Mouse (Mus musculus): ENCODE data around the gene Anks1b.

Anks1b gene

GRCm38 (mm10) chr10:90759929-90760328, 886.6 kb downstream of the Anks1b start:
- no peak for DNase-seq

- no peak for DNase-seq
Observed at GRCm38 (mm10) chr10:90766261-90766660, 893.0 kb downstream of the Anks1b start.

DNA sequence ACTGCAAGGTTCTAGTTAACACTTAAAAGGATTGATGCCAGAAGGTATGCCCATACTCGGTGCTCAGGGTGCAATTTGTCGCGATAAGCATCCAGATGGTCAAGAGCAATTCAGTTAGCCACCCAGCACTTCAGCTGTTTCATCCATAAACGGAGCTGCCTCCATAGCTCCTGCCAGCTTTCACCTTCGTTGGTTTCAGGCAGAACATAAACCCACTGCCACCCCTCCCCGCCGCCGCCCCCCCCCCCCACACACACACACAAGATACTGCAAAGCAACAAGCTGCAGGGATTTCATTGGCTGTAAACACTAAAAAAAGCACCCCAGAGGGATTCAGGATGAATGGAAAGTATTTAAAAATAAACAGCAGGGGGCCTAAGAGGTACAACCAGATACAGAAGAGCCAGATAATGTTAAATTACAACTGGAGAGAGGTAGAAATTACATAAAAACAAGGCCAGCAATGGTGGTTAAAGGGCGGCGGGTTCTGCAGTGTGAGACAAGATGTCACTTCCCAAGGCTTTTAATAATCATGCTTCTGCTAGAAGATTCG, 897.2 kb downstream of the Anks1b start:
- no peak for DNase-seq

- no peak for DNase-seq
Observed at GRCm38 (mm10) chr10:90771046-90771445, 897.7 kb downstream of the Anks1b start.

GRCm38 (mm10) chr10:90771471-90772226, 898.3 kb downstream of the Anks1b start:
- DNase-seq = peak; percentile 61

- no peak for DNase-seq
Observed at GRCm38 (mm10) chr10:90779561-90780400, 906.5 kb downstream of the Anks1b start.

- DNase-seq = no peak
Observed at GRCm38 (mm10) chr10:90784981-90785650, 911.8 kb downstream of the Anks1b start.

GRCm38 (mm10) chr10:90785680-90786079, 912.4 kb downstream of the Anks1b start:
- DNase-seq = no peak

DNA sequence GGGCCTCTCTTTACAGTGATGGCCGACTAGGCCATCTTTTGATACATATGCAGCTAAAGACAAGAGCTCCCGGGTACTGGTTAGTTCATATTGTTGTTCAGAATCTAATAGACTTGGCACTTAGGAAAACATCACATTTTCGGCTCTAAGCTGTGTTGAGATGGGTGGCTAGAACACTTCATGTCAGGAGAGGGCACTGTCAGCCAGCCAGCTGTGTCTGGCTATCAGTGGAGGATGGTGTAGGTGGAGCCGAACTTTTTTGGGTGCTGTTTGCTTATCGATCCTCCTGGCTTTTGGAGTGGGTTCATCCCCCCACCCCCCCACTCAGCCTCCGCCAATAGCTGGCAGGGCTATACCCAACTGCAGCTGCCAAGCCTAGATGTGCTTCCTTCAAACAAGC, 929.8 kb downstream of the Anks1b start:
- DNase-seq = no peak

GRCm38 (mm10) chr10:90804602-90805095, 931.3 kb downstream of the Anks1b start:
- no peak for DNase-seq

DNA sequence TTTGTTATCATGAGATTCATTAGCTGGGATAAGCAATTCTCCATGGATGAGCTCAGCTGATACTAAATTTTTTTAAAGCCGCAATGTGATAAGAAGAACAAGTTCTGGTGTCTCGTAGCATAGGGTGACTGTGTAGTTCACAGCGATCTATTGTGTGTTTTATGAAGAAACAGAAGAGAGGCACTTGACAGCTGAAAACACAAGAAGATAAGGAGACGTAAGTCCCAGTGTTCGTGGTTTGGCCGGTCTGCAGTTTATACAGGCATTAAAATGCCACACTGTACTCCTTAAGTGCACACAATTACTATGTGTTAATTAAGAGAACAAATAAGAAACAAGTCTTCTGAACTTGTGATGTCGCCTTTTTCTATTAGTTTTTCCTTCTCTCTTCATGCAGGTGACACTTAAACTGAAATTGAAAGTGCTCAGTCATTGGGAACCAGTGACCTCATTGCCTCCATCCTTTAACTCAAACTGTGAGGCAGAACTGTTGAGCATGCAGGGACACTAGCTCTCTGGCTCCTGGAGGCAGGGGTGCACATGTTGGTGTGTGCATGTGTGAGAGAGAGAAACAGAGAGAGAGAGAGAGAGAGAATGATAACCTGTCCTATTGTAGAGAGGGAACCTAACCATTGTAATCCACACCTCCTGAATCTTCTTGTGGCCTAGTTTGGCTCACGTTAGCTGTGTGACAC, 935.5 kb downstream of the Anks1b start:
- no peak for DNase-seq

- DNase-seq = no peak
Observed at GRCm38 (mm10) chr10:90809911-90810590, 936.7 kb downstream of the Anks1b start.

- no peak for DNase-seq
Observed at GRCm38 (mm10) chr10:90811446-90811845, 938.1 kb downstream of the Anks1b start.

GRCm38 (mm10) chr10:90813326-90813725, 940.0 kb downstream of the Anks1b start:
- no peak for DNase-seq

DNA sequence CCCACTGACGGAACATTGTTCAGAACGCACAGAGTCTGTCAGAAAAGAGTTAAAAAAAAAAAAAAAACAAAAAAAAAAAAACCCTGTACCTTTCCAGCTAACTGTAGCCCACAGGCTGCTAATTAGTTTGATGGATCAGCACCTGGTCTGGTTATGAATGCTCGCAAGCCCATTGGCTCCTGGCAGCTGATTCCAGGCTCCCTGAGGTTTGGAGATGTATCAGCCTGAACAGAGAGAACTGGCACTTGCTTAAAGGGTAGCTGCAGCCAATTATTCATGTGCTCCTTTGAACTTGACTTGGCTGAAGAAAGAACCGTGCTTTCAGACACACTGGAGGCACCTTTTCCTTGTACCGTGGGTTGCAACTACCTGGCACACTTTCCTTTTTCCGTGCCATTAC, 941.1 kb downstream of the Anks1b start:
- no peak for DNase-seq

GRCm38 (mm10) chr10:90818246-90818937, 945.1 kb downstream of the Anks1b start:
- no peak for DNase-seq

DNA sequence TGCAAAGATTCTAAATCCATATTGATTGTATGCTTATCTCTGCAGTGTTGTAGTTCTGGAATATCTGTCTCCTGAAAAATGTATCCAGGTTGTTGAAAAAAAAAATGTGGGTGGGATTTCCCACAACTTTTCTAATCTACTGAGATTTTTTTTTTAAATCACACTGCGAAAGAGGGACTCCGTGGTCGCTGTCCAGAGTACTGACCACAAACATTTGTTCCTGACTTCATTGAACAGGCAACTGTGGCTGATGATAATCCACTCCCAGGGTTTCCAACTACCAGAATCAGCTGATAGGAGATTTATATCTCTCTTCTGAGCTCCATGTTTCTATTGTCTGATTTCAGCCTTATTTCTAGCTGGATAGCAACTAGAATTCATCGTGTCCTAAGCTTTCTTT, 950.1 kb downstream of the Anks1b start:
- peak; percentile 53 for DNase-seq

DNA sequence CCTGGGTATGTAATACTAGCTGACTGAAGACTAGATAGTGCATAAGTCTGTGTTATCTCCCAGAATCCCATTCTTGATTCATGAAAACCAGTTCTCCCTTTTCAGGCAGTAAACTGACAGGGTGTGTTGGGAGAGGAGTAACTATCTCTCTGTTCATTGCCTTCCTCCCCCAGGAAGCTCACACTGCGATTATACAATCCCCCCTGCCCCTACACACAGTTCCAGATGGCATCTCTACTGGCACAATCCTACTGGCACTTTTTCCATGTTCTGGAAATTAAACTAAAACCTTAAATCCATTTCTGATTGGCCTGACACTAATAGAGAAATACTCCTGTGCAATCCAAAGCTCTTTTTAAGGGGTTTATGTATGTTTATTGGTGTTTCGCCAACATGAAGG, 951.4 kb downstream of the Anks1b start:
- no peak for DNase-seq

GRCm38 (mm10) chr10:90826939-90827338, 953.6 kb downstream of the Anks1b start:
- peak; percentile 75 for DNase-seq

- peak; percentile 64 for DNase-seq
Observed at GRCm38 (mm10) chr10:90828581-90829393, 955.5 kb downstream of the Anks1b start.

Measured in embryo, embryonic 11 days (tissue).